Mouse (Mus musculus) ES-Bruce4 (cell line): ENCODE results near the gene Wnt7a. TPM values are rescaled to one million over a fixed set of nuclear protein-coding genes. Genes with fewer than 3 reads are reported as not detected.

Experiments
- H3K27ac ChIP-seq: 2 replicates; pipeline ENCODE4 v1.5.1; 2012; ENCODE audit warnings: low read length, inconsistent platforms; ENCODE audit not compliant: insufficient read depth
- H3K27me3 ChIP-seq: 2 replicates; pipeline ENCODE4 v1.6.1; 2012; ENCODE audit warnings: mild to moderate bottlenecking, low read length, inconsistent platforms; ENCODE audit not compliant: control insufficient read depth, poor library complexity, insufficient read depth, severe bottlenecking
- H3K36me3 ChIP-seq: 2 replicates; pipeline ENCODE4 v1.6.1; 2012; ENCODE audit warnings: inconsistent platforms, mild to moderate bottlenecking, low read length, moderate library complexity; ENCODE audit not compliant: control insufficient read depth, poor library complexity, insufficient read depth, severe bottlenecking
- H3K4me1 ChIP-seq: one replicate; pipeline ENCODE4 v1.8.1; 2011; ENCODE audit warnings: low read length; ENCODE audit not compliant: control insufficient read depth, insufficient read depth
- H3K4me3 ChIP-seq: 2 replicates; pipeline ENCODE4 v1.5.1; 2011; ENCODE audit warnings: low read depth, mild to moderate bottlenecking, low read length
- H3K9ac ChIP-seq: 2 replicates; pipeline ENCODE4 v1.6.1; 2012; ENCODE audit warnings: low read depth, mild to moderate bottlenecking, inconsistent platforms; ENCODE audit not compliant: poor library complexity, severe bottlenecking
- H3K9me3 ChIP-seq: replicated peaks from 2 replicates; pipeline ENCODE4 v1.6.1; 2012; ENCODE audit warnings: mild to moderate bottlenecking, low read length, inconsistent platforms; ENCODE audit not compliant: control insufficient read depth, poor library complexity, insufficient read depth, severe bottlenecking
- CTCF ChIP-seq: IDR thresholded peaks from one replicate; pipeline ENCODE4 v1.8.1; 2011; ENCODE audit warnings: low read depth, low read length
- EP300 ChIP-seq: IDR thresholded peaks from 2 replicates; pipeline ENCODE4 v1.6.1; 2011; ENCODE audit warnings: low read depth, low read length; ENCODE audit not compliant: insufficient read depth
- POLR2A ChIP-seq: IDR thresholded peaks from one replicate; pipeline ENCODE4 v1.8.1; 2011; ENCODE audit warnings: low read length; ENCODE audit not compliant: insufficient read depth
- polyA plus RNA-seq: library from polyadenylated mRNA; stranded (reverse); fragments of >200 nt; gene quantifications from 2 replicates; pipeline ENCODE4 v1.2.4, GENCODE M21; 2011; ENCODE audit warnings: low read depth; ENCODE audit not compliant: missing spikeins, insufficient read depth, insufficient read length

Gene Wnt7a
- polyA plus RNA-seq, 1 experiment: 5.3 TPM

- no peak overlapping the region for H3K27ac ChIP-seq
These were observed 31.9 kb downstream of the Wnt7a start for GRCm38 (mm10) chr6:91379266-91379665.

GRCm38 (mm10) chr6:91372977-91373376, 38.2 kb downstream of the Wnt7a start:
- H3K27me3 ChIP-seq: no peaks in the 10 kb centered on the region
- no peak overlapping the region for H3K4me3 ChIP-seq
- H3K9me3 ChIP-seq: no peaks in the 10 kb centered on the region
- no peaks in the 10 kb centered on the region for H3K36me3 ChIP-seq
- no peaks in the 10 kb centered on the region for H3K4me1 ChIP-seq
- H3K9ac ChIP-seq: no peak overlapping the region
- H3K27ac ChIP-seq: no peak overlapping the region
- TF ChIP-seq EP300: no peak
- no peak for TF ChIP-seq POLR2A
- no peak for TF ChIP-seq CTCF

More at GRCm38 (mm10) chr6:91379266-91379665, 31.9 kb downstream of the Wnt7a start:
- Histone ChIP-seq H3K9ac (no peak overlapping the region), H3K9me3 (no peaks in the 10 kb centered on the region), H3K36me3 (no peaks in the 10 kb centered on the region), H3K27me3 (no peaks in the 10 kb centered on the region), H3K4me3 (no peak overlapping the region), H3K4me1 (no peaks in the 10 kb centered on the region)
- TF ChIP-seq CTCF (no peak), POLR2A (no peak), EP300 (no peak)

- Histone ChIP-seq H3K27ac (no peak overlapping the region), H3K36me3 (no peaks in the 10 kb centered on the region), H3K9ac (no peak overlapping the region), H3K4me3 (no peak overlapping the region), H3K9me3 (no peaks in the 10 kb centered on the region), H3K4me1 (no peaks in the 10 kb centered on the region), H3K27me3 (no peaks in the 10 kb centered on the region)
- TF ChIP-seq EP300: no peak
- no peak for TF ChIP-seq POLR2A
- TF ChIP-seq CTCF: no peak
These were observed 38.6 kb downstream of the Wnt7a start for GRCm38 (mm10) chr6:91372586-91372971.

GRCm38 (mm10) chr6:91371912-91372585, 39.1 kb downstream of the Wnt7a start:
- no peak overlapping the region for H3K27ac ChIP-seq
- H3K27me3 ChIP-seq: no peaks in the 10 kb centered on the region
- no peaks in the 10 kb centered on the region for H3K9me3 ChIP-seq
- H3K36me3 ChIP-seq: no peaks in the 10 kb centered on the region
- no peak overlapping the region for H3K4me3 ChIP-seq
- no peaks in the 10 kb centered on the region for H3K4me1 ChIP-seq
- TF ChIP-seq POLR2A: no peak
- TF ChIP-seq CTCF: no peak
- H3K9ac ChIP-seq: no peak overlapping the region

GRCm38 (mm10) chr6:91366781-91367180, 44.4 kb downstream of the Wnt7a start:
- no peaks in the 10 kb centered on the region for H3K9me3 ChIP-seq
- no peak overlapping the region for H3K9ac ChIP-seq
- no peak overlapping the region for H3K27ac ChIP-seq
- H3K36me3 ChIP-seq: no peaks in the 10 kb centered on the region
- no peak overlapping the region for H3K4me3 ChIP-seq
- no peaks in the 10 kb centered on the region for H3K4me1 ChIP-seq
- no peaks in the 10 kb centered on the region for H3K27me3 ChIP-seq
- TF ChIP-seq CTCF: no peak
- no peak for TF ChIP-seq POLR2A
- no peak for TF ChIP-seq EP300

GRCm38 (mm10) chr6:91365480-91365879, 45.7 kb downstream of the Wnt7a start:
- H3K4me3 ChIP-seq: no peak overlapping the region
- no peaks in the 10 kb centered on the region for H3K27me3 ChIP-seq
- no peak overlapping the region for H3K27ac ChIP-seq
- H3K36me3 ChIP-seq: no peaks in the 10 kb centered on the region
- H3K4me1 ChIP-seq: no peaks in the 10 kb centered on the region
- H3K9me3 ChIP-seq: no peaks in the 10 kb centered on the region
- TF ChIP-seq CTCF (no peak), POLR2A (no peak), EP300 (no peak)
- no peak overlapping the region for H3K9ac ChIP-seq
